Mouse (Mus musculus) neural tube, embryonic 13.5 days (tissue): ENCODE data around the gene Pappa. TPM values are rescaled to one million over a fixed set of nuclear protein-coding genes. Genes with fewer than 3 reads are reported as not detected.

ENCODE experiments used
- ATAC-seq: fragments of 200-750 bp; cut with Nextera tagmentation; 2 replicates; pipeline ENCODE4 v1.8.0; 2017; ENCODE audit warnings: low read depth, mild to moderate bottlenecking, moderate TSS enrichment, moderate library complexity
- H3K27ac ChIP-seq: fragments of 300-500 bp; sonication (generic); replicated peaks from 2 replicates; pipeline ENCODE4 v1.5.1; 2015; ENCODE audit warnings: moderate library complexity, mild to moderate bottlenecking, inconsistent platforms
- H3K27me3 ChIP-seq: fragments of 300-500 bp; sonication (generic); 2 replicates; pipeline ENCODE4 v1.6.1; 2015; ENCODE audit warnings: mild to moderate bottlenecking, inconsistent platforms
- H3K36me3 ChIP-seq: fragments of 300-500 bp; sonication (generic); 2 replicates; pipeline ENCODE4 v1.6.1; 2015; ENCODE audit warnings: mild to moderate bottlenecking, inconsistent platforms
- H3K4me1 ChIP-seq: fragments of 300-500 bp; sonication (generic); replicated peaks from 2 replicates; pipeline ENCODE4 v1.6.1; 2015; ENCODE audit warnings: inconsistent platforms
- H3K4me2 ChIP-seq: fragments of 300-500 bp; sonication (generic); 2 replicates; pipeline ENCODE4 v1.6.1; 2015; ENCODE audit warnings: inconsistent platforms, mild to moderate bottlenecking, moderate library complexity
- H3K4me3 ChIP-seq: fragments of 300-500 bp; sonication (generic); 2 replicates; pipeline ENCODE4 v1.5.1; 2015; ENCODE audit warnings: mild to moderate bottlenecking, inconsistent platforms
- H3K9ac ChIP-seq: fragments of 300-500 bp; sonication (generic); 2 replicates; pipeline ENCODE4 v1.6.1; 2015; ENCODE audit warnings: moderate library complexity, mild to moderate bottlenecking, inconsistent platforms
- H3K9me3 ChIP-seq: fragments of 300-500 bp; sonication (generic); 2 replicates; pipeline ENCODE4 v1.6.1; 2016; ENCODE audit warnings: inconsistent platforms
- WGBS: fragments of 180-500 bp; shearing (Covaris S2); methylation state at CpG from one replicate; pipeline ENCODE4 v1.1.7; 2015; 5-methylcytosine and 5-hydroxymethylcytosine counted together
- polyA plus RNA-seq: library from polyadenylated mRNA; unstranded; fragments of >200 nt; fragmentation: Nextera tagmentation; extraction: Ambion mirVana; gene quantifications from 2 replicates; pipeline ENCODE4 v1.2.1, GENCODE M21; 2015

Pappa gene
- polyA plus RNA-seq, 1 experiment from 2014 or later = 0.66 TPM

DNA sequence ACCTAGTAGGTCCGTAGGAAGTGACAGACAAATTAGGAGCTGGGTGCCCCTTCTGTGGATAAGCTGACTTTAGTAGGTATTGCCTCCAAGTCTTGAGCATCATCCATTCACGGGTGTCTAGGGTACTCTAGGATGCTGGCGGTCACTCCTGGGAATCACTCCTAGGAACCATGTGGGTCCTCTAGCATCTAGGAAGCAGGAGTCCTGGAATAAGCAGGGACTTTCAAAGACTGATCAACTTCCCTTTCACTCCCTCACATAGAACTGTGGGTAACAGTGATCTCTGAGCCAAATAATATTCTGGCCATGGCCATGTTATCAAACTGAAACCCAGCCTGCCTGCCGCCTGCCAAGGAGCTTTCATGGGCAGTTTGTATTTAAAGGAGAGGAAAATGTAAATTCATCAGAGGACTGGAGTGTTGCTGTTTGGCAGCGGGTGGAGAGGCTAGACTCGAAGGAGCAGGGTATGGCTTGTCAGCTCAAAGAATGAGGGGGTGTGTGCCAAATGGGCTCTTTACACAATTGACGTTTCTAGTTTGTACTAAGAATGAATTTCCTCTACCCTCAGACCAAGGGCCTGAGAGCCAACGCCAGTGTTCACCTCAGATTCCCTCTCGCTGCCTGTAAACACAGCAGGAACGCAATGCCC, 194.0 kb downstream of the Pappa start:
- 75% methylated on average over 10 of the region's 10 CpGs for WGBS
- Histone ChIP-seq H3K27me3 (no peaks in the 10 kb centered on the region), H3K9ac (no peak overlapping the region), H3K4me3 (no peak overlapping the region), H3K4me1 (no peaks in the 10 kb centered on the region), H3K9me3 (no peaks in the 10 kb centered on the region), H3K36me3 (no peaks in the 10 kb centered on the region), H3K27ac (no peak overlapping the region), H3K4me2 (no peak overlapping the region)
- ATAC-seq = no peak

GRCm38 (mm10) chr4:65321340-65321739, 197.4 kb downstream of the Pappa start:
- H3K36me3 ChIP-seq = no peaks in the 10 kb centered on the region
- no peaks in the 10 kb centered on the region for H3K9me3 ChIP-seq
- no peak overlapping the region for H3K4me2 ChIP-seq
- H3K4me3 ChIP-seq = no peak overlapping the region
- H3K9ac ChIP-seq = no peak overlapping the region
- H3K4me1 ChIP-seq = no peaks in the 10 kb centered on the region
- H3K27me3 ChIP-seq = no peaks in the 10 kb centered on the region
- H3K27ac ChIP-seq = no peak overlapping the region
- WGBS = 90% methylated on average over 4 of the region's 4 CpGs
- ATAC-seq = no peak

DNA sequence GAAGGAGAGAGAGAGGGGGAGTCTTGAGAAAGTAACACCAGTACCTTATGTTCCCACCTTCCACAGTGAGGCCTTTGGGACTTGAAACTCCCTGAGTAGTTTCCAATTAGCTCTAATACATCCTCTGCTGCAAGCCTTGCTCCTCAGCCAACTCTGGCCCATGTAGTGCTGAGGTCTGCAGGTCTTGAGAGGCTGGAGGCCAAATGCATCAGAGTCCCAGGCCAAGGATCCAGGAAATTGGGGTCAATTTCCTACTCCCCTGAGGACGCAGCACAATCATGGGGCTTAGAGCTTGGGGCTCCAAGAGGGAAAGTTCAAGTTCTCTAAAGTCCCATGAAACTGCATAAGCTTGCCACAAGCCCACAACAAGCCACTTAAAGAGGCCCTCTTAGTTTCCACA, 198.0 kb downstream of the Pappa start:
- no peaks in the 10 kb centered on the region for H3K4me1 ChIP-seq
- H3K27me3 ChIP-seq = no peaks in the 10 kb centered on the region
- no peak overlapping the region for H3K9ac ChIP-seq
- H3K4me2 ChIP-seq = no peak overlapping the region
- no peaks in the 10 kb centered on the region for H3K9me3 ChIP-seq
- 75% methylated on average over 1 of the region's 1 CpGs for WGBS
- no peak for ATAC-seq
- H3K27ac ChIP-seq = no peak overlapping the region
- H3K4me3 ChIP-seq = no peak overlapping the region
- H3K36me3 ChIP-seq = no peaks in the 10 kb centered on the region

DNA sequence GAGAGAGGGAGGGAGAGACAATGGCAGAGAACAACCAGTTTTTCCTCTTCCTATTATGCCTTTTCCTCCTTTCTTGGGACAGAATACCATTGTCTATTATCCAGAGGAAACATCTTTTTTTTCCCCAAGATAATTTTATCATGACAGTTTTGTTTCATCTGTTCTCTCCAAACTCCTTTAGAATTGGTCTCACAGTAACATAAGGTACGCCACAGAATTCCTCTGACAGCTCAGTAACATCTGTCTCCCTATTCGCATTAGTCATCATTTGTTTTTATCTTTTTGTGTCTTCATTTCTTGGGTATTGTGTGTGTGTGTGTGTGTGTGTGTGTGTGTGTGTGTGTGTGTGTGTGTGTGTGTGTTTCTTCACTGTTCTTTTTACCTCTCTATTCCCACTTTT, 201.8 kb downstream of the Pappa start:
- ATAC-seq = no peak
- Histone ChIP-seq H3K9me3 (no peaks in the 10 kb centered on the region), H3K4me2 (no peak overlapping the region), H3K27ac (no peak overlapping the region), H3K27me3 (no peaks in the 10 kb centered on the region), H3K9ac (no peak overlapping the region), H3K36me3 (no peaks in the 10 kb centered on the region), H3K4me3 (no peak overlapping the region), H3K4me1 (no peaks in the 10 kb centered on the region)
- 91% methylated on average over 2 of the region's 2 CpGs for WGBS

DNA sequence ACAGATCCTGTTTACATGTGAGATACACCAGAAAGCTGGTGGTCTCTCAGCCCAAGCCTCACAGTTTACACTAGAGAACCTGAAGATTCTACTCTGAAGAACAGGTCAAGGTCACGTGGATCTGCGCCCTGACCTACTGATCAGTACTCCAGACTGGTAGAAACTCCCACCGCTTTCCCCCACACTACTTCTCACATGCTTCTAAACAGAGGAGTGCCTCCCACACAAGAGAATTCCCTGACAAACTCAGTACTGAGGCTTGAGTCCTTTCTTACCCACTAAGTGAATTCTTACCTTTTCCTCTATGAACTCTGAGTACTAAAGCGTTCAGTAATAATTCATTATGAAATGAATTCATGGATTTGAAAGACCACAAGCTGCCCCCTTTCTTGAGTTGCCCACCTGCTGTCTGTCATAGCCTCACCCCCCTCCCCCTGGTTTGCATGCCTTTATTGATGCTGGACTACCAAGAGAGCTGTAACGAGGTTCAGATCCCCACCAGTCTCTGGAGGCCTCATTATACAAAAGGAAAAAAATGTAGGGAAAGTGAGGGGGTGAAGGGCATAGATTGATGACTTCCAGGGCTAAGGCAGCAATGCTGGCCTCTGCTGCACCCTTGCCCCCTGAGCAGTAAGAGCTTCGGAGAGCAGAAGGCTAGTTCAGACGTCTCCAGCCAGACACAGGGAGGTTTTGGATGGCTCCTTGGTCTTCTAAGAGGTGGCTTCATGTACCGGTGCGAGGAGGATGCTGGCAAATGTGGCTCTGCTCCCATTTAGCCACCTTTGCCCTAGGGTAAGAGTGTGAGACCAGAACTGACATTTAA, 204.7 kb downstream of the Pappa start:
- 66% methylated on average over 9 of the region's 9 CpGs for WGBS
- Histone ChIP-seq H3K27me3 (no peaks in the 10 kb centered on the region), H3K9ac (no peak overlapping the region), H3K36me3 (no peaks in the 10 kb centered on the region), H3K9me3 (no peaks in the 10 kb centered on the region), H3K27ac (no peak overlapping the region), H3K4me3 (no peak overlapping the region), H3K4me1 (no peaks in the 10 kb centered on the region), H3K4me2 (no peak overlapping the region)
- ATAC-seq = no peak

- Histone ChIP-seq H3K27me3 (no peaks in the 10 kb centered on the region), H3K4me2 (no peak overlapping the region), H3K27ac (no peak overlapping the region), H3K4me1 (no peaks in the 10 kb centered on the region), H3K9ac (no peak overlapping the region), H3K9me3 (no peaks in the 10 kb centered on the region), H3K36me3 (no peaks in the 10 kb centered on the region), H3K4me3 (no peak overlapping the region)
- ATAC-seq = no peak; the same call in 1 of the 2 replicates
- 48% methylated on average over 1 of the region's 1 CpGs for WGBS
Observed at GRCm38 (mm10) chr4:65333718-65334117, 209.7 kb downstream of the Pappa start.

- Histone ChIP-seq H3K4me3 (no peak overlapping the region), H3K9ac (no peak overlapping the region), H3K4me1 (no peaks in the 10 kb centered on the region), H3K27ac (no peak overlapping the region), H3K9me3 (no peaks in the 10 kb centered on the region), H3K36me3 (no peaks in the 10 kb centered on the region), H3K4me2 (no peak overlapping the region), H3K27me3 (no peaks in the 10 kb centered on the region)
- ATAC-seq = no peak
- 91% methylated on average over 3 of the region's 3 CpGs for WGBS
Observed at GRCm38 (mm10) chr4:65341766-65342165, 217.8 kb downstream of the Pappa start.

DNA sequence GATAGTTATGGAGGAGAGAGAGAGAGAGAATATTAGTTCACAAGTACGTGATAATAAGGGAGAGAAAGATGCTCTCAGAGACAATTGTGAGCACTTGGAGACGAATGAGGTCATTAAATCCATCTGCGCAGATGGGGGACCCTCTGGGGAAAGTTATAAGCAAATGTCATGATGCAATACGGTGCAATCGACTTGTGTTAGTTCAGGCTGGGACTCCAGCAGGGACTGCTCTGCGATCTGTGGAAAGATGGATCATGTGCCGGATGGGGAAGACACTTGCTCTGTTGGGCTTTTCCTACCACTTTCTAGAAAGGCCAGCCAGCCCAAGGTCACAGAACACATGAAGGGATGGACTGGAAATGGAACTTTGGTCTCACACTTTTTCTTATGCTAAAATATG, 226.5 kb downstream of the Pappa start:
- no peaks in the 10 kb centered on the region for H3K4me1 ChIP-seq

DNA sequence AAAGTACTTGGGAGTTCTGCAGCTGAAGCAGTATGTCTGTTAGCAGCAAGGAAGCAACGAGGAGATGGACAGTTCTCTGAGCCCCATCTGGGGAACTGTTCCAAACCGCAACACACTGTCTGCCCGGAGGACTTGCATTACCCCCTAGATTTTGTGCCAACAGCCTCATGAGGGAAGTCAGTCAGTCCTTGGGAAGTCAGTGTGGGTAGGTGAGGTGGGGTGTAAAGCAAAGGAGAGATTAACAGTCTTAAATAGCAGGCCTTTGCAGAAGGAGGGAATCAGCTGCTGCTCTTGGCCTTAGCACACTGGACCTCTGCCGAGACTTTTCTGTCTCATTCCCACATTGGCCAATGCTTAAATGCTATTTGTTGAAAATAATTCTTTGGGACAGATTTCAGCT, 230.6 kb downstream of the Pappa start:
- H3K9ac ChIP-seq = no peak overlapping the region
- 64% methylated on average over 4 of the region's 4 CpGs for WGBS

More for the DNA sequence above, 226.5 kb downstream of the Pappa start:
- 54% methylated on average over 7 of the region's 7 CpGs for WGBS
- H3K9me3 ChIP-seq = no peaks in the 10 kb centered on the region
- no peak overlapping the region for H3K9ac ChIP-seq
- no peak overlapping the region for H3K4me2 ChIP-seq
- no peaks in the 10 kb centered on the region for H3K27me3 ChIP-seq
- no peak overlapping the region for H3K4me3 ChIP-seq
- H3K27ac ChIP-seq = no peak overlapping the region
- 0 out of 2 replicates have a peak, but pooled peaks have one; percentile 53 for ATAC-seq
- no peaks in the 10 kb centered on the region for H3K36me3 ChIP-seq

GRCm38 (mm10) chr4:65367135-65367534, 243.2 kb downstream of the Pappa start:
- Histone ChIP-seq H3K27me3 (no peaks in the 10 kb centered on the region), H3K4me1 (0 out of 2 replicates have a peak, but pooled peaks cover 4% of the 10 kb centered on the region), H3K9ac (no peak overlapping the region), H3K9me3 (0 out of 2 replicates have a peak, but pooled peaks cover 3% of the 10 kb centered on the region), H3K4me2 (no peak overlapping the region), H3K4me3 (no peak overlapping the region), H3K27ac (no peak overlapping the region), H3K36me3 (no peaks in the 10 kb centered on the region)
- ATAC-seq = no peak

More for the DNA sequence above, 230.6 kb downstream of the Pappa start:
- H3K4me1 ChIP-seq = no peaks in the 10 kb centered on the region
- H3K4me3 ChIP-seq = no peak overlapping the region
- H3K4me2 ChIP-seq = no peak overlapping the region
- H3K27ac ChIP-seq = no peak overlapping the region
- no peaks in the 10 kb centered on the region for H3K9me3 ChIP-seq
- H3K27me3 ChIP-seq = no peaks in the 10 kb centered on the region
- ATAC-seq = no peak
- H3K36me3 ChIP-seq = no peaks in the 10 kb centered on the region

GRCm38 (mm10) chr4:65372731-65373130, 248.8 kb downstream of the Pappa start:
- 92% methylated on average over 3 of the region's 3 CpGs for WGBS
- no peak overlapping the region for H3K27ac ChIP-seq
- no peaks in the 10 kb centered on the region for H3K36me3 ChIP-seq
- no peak for ATAC-seq
- no peak overlapping the region for H3K9ac ChIP-seq
- H3K4me3 ChIP-seq = no peak overlapping the region
- H3K9me3 ChIP-seq = 0 out of 2 replicates have a peak, but pooled peaks cover 3% of the 10 kb centered on the region
- no peaks in the 10 kb centered on the region for H3K4me1 ChIP-seq
- H3K4me2 ChIP-seq = no peak overlapping the region
- no peaks in the 10 kb centered on the region for H3K27me3 ChIP-seq

GRCm38 (mm10) chr4:65373841-65374240, 249.9 kb downstream of the Pappa start:
- H3K27me3 ChIP-seq = no peaks in the 10 kb centered on the region
- no peak for ATAC-seq
- H3K9ac ChIP-seq = no peak overlapping the region
- H3K27ac ChIP-seq = no peak overlapping the region
- H3K4me1 ChIP-seq = no peaks in the 10 kb centered on the region
- 0 out of 2 replicates have a peak, but pooled peaks cover 3% of the 10 kb centered on the region for H3K9me3 ChIP-seq
- no peaks in the 10 kb centered on the region for H3K36me3 ChIP-seq
- H3K4me3 ChIP-seq = no peak overlapping the region
- 35% methylated on average over 1 of the region's 1 CpGs for WGBS
- H3K4me2 ChIP-seq = no peak overlapping the region
